Mouse (Mus musculus): ENCODE data around the gene Sept9.

- TF ChIP-seq GATA1 (IDR thresholded peaks at IDR 0.05; ENCODE audit: low read length) (no peak), TAL1 (IDR thresholded peaks at IDR 0.05; ENCODE audit: low read length) (no peak)
Measured at GRCm38 (mm10) chr11:117338503-117338902, 139.0 kb downstream of the Sept9 start.
